Mouse (Mus musculus) olfactory bulb, adult 2 months (tissue): ENCODE data around the gene Enc1. TPM values are rescaled to one million over a fixed set of nuclear protein-coding genes. Genes with fewer than 3 reads are reported as not detected.

Experiments used
- H3K27ac ChIP-seq: fragments of 200-500 bp; 2 replicates; pipeline ENCODE4 v1.5.1; 2012; ENCODE audit warnings: low read depth, low read length; ENCODE audit not compliant: insufficient read depth
- H3K4me1 ChIP-seq: fragments of 200-500 bp; 2 replicates; pipeline ENCODE4 v1.6.1; 2012; ENCODE audit warnings: low read length; ENCODE audit not compliant: control insufficient read depth, insufficient read depth
- H3K4me3 ChIP-seq: fragments of 200-500 bp; 2 replicates; pipeline ENCODE4 v1.5.1; 2012; ENCODE audit warnings: mild to moderate bottlenecking, low read depth, low read length, moderate library complexity; ENCODE audit not compliant: insufficient read depth
- CTCF ChIP-seq: fragments of 200-500 bp; IDR thresholded peaks from 2 replicates; pipeline ENCODE4 v1.5.1; 2012; ENCODE audit warnings: low read depth, mild to moderate bottlenecking, low read length, moderate library complexity; ENCODE audit not compliant: insufficient read depth
- POLR2A ChIP-seq: fragments of 200-500 bp; IDR thresholded peaks from 2 replicates; pipeline ENCODE4 v1.6.1; 2012; ENCODE audit warnings: mild to moderate bottlenecking, low read depth, low read length, moderate library complexity; ENCODE audit not compliant: insufficient read depth
- WGBS: fragments of 180-500 bp; shearing (Covaris S2); methylation state at CpG from one replicate; pipeline ENCODE4 v1.1.7; 2018; 5-methylcytosine and 5-hydroxymethylcytosine counted together
- polyA plus RNA-seq: library from polyadenylated mRNA; stranded (reverse); fragments of >200 nt; gene quantifications from 2 replicates; pipeline ENCODE4 v1.2.4, GENCODE M21; 2012; ENCODE audit warnings: low replicate concordance; ENCODE audit not compliant: missing spikeins, insufficient read depth, insufficient read length

Gene Enc1
- polyA plus RNA-seq, 1 experiment: not detected

GRCm38 (mm10) chr13:97246217-97246616 lies 5.3 kb downstream of the Enc1 start:
- H3K4me3 ChIP-seq: no peak overlapping the region
- TF ChIP-seq POLR2A (no peak), CTCF (no peak)
- no peak overlapping the region for H3K27ac ChIP-seq
- 86% methylated on average over 16 of the region's 16 CpGs for WGBS
- H3K4me1 ChIP-seq: peaks cover 15% of the 10 kb centered on the region

GRCm38 (mm10) chr13:97247754-97248153 lies 6.8 kb downstream of the Enc1 start:
- TF ChIP-seq POLR2A (no peak), CTCF (no peak)
- 72% methylated on average over 4 of the region's 4 CpGs for WGBS
- Histone ChIP-seq H3K4me3 (no peak overlapping the region), H3K27ac (no peak overlapping the region), H3K4me1 (peaks cover 8% of the 10 kb centered on the region)

GRCm38 (mm10) chr13:97249051-97249461 lies 8.2 kb downstream of the Enc1 start:
- Histone ChIP-seq H3K4me3 (no peak overlapping the region), H3K4me1 (peaks cover 8% of the 10 kb centered on the region)
- TF ChIP-seq POLR2A (no peak), CTCF (no peak)

GRCm38 (mm10) chr13:97249507-97250078 lies 8.7 kb downstream of the Enc1 start:
- TF ChIP-seq POLR2A (no peak), CTCF (no peak)
- H3K4me3 ChIP-seq: no peak overlapping the region
- H3K27ac ChIP-seq: no peak overlapping the region
- WGBS: 84% methylated on average over 5 of the region's 5 CpGs
- H3K4me1 ChIP-seq: peaks cover 8% of the 10 kb centered on the region

More at GRCm38 (mm10) chr13:97249051-97249461, 8.2 kb downstream of the Enc1 start:
- no peak overlapping the region for H3K27ac ChIP-seq
- WGBS: 79% methylated on average over 5 of the region's 5 CpGs

- 74% methylated on average over 5 of the region's 5 CpGs for WGBS
- H3K27ac ChIP-seq: no peak overlapping the region
- TF ChIP-seq CTCF (no peak), POLR2A (no peak)
- H3K4me1 ChIP-seq: peaks cover 5% of the 10 kb centered on the region
- no peak overlapping the region for H3K4me3 ChIP-seq
These were observed 9.2 kb downstream of the Enc1 start for GRCm38 (mm10) chr13:97250148-97250547.

GRCm38 (mm10) chr13:97250551-97251380 lies 9.9 kb downstream of the Enc1 start:
- Histone ChIP-seq H3K4me1 (peaks cover 5% of the 10 kb centered on the region), H3K27ac (no peak overlapping the region), H3K4me3 (no peak overlapping the region)
- 70% methylated on average over 20 of the region's 20 CpGs for WGBS
- TF ChIP-seq POLR2A (no peak), CTCF (no peak)

- no peak overlapping the region for H3K27ac ChIP-seq
- no peak for TF ChIP-seq CTCF
- no peak for TF ChIP-seq POLR2A
- H3K4me1 ChIP-seq: peaks cover 5% of the 10 kb centered on the region
- WGBS: 79% methylated on average over 7 of the region's 7 CpGs
- no peak overlapping the region for H3K4me3 ChIP-seq
These were observed 10.8 kb downstream of the Enc1 start for GRCm38 (mm10) chr13:97251736-97252135.

- H3K4me1 ChIP-seq: peaks cover 7% of the 10 kb centered on the region
These were observed 11.6 kb downstream of the Enc1 start for GRCm38 (mm10) chr13:97252469-97252868.

GRCm38 (mm10) chr13:97253418-97253981 lies 12.6 kb downstream of the Enc1 start:
- 80% methylated on average over 6 of the region's 6 CpGs for WGBS
- Histone ChIP-seq H3K4me1 (peaks cover 5% of the 10 kb centered on the region), H3K4me3 (no peak overlapping the region), H3K27ac (no peak overlapping the region)
- TF ChIP-seq CTCF (no peak), POLR2A (no peak)

More at GRCm38 (mm10) chr13:97252469-97252868, 11.6 kb downstream of the Enc1 start:
- H3K27ac ChIP-seq: no peak overlapping the region
- WGBS: 64% methylated on average over 7 of the region's 7 CpGs
- TF ChIP-seq CTCF (no peak), POLR2A (no peak)
- no peak overlapping the region for H3K4me3 ChIP-seq
